Mouse (Mus musculus) kidney, adult 2 months (tissue): ENCODE data around the gene Hoxa6.

Source experiments
- CTCF ChIP-seq: fragments of 200-500 bp; conservative IDR thresholded peaks from 2 replicates; pipeline ENCODE4 v1.5.1; 2011; ENCODE audit warnings: low read depth, mild to moderate bottlenecking, control low read depth, low read length, moderate library complexity, mixed read lengths; ENCODE audit not compliant: insufficient read depth, insufficient read length
- POLR2A ChIP-seq: fragments of 200-500 bp; IDR thresholded peaks from one replicate; pipeline ENCODE4 v1.6.1; 2011; ENCODE audit warnings: low read depth, low read length, control low read depth

GRCm38 (mm10) chr6:52220865-52221310 is 12.4 kb upstream of the Hoxa6 start:
- TF ChIP-seq POLR2A (no peak), CTCF (no peak)
